Mouse (Mus musculus) ZHBTc4 (cell line): ENCODE data around the gene Tmem41b.

Source experiments
- DNase-seq: peaks from one replicate; pipeline ENCODE4 v3.0.0-alpha.2; 2011; ENCODE audit warnings: low read depth, low spot score

Tmem41b gene

GRCm38 (mm10) chr7:109924965-109925364 lies 61.8 kb downstream of the Tmem41b start:
- no peak for DNase-seq

- no peak for DNase-seq
These were observed 63.8 kb downstream of the Tmem41b start for GRCm38 (mm10) chr7:109922889-109923288.
